Mouse (Mus musculus) limb, embryonic 14.5 days (tissue): ENCODE data around the gene Ppp1r17. TPM values are rescaled to one million over a fixed set of nuclear protein-coding genes. Genes with fewer than 3 reads are reported as not detected.

Experiments used
- ATAC-seq: fragments of 200-750 bp; cut with Nextera tagmentation; 2 replicates; pipeline ENCODE4 v1.8.0; 2017; ENCODE audit warnings: low read depth, moderate number of reproducible peaks, moderate TSS enrichment; ENCODE audit not compliant: low FRiP score
- DNase-seq: peaks from one replicate; pipeline ENCODE4 v3.0.0-alpha.2; 2015; ENCODE audit warnings: low spot score
- H3K27ac ChIP-seq: fragments of 300-500 bp; sonication (generic); replicated peaks from 2 replicates; pipeline ENCODE4 v1.5.1; 2014; ENCODE audit warnings: low read depth, mild to moderate bottlenecking, low read length, moderate library complexity, mixed read lengths
- H3K27me3 ChIP-seq: fragments of 300-500 bp; sonication (generic); 2 replicates; pipeline ENCODE4 v1.6.1; 2014; ENCODE audit warnings: low read length, mixed read lengths; ENCODE audit not compliant: control insufficient read depth, insufficient read depth
- H3K36me3 ChIP-seq: fragments of 300-500 bp; sonication (generic); 2 replicates; pipeline ENCODE4 v1.6.1; 2014; ENCODE audit warnings: mild to moderate bottlenecking, low read length, moderate library complexity, mixed read lengths; ENCODE audit not compliant: control insufficient read depth, insufficient read depth
- H3K4me1 ChIP-seq: fragments of 300-500 bp; sonication (generic); 2 replicates; pipeline ENCODE4 v1.6.1; 2014; ENCODE audit warnings: antibody characterized with exemption, low read length, mixed read lengths; ENCODE audit not compliant: control insufficient read depth, insufficient read depth
- H3K4me2 ChIP-seq: fragments of 300-500 bp; sonication (generic); replicated peaks from 2 replicates; pipeline ENCODE4 v1.6.1; 2014; ENCODE audit warnings: low read depth, mild to moderate bottlenecking, low read length, moderate library complexity; ENCODE audit not compliant: severe bottlenecking
- H3K4me3 ChIP-seq: fragments of 300-500 bp; sonication (generic); replicated peaks from 2 replicates; pipeline ENCODE4 v1.5.1; 2014; ENCODE audit warnings: low read length
- H3K9ac ChIP-seq: fragments of 300-500 bp; sonication (generic); 2 replicates; pipeline ENCODE4 v1.6.1; 2014; ENCODE audit warnings: mild to moderate bottlenecking, low read depth, low read length, moderate library complexity; ENCODE audit not compliant: severe bottlenecking
- H3K9me3 ChIP-seq: fragments of 300-500 bp; sonication (generic); 2 replicates; pipeline ENCODE4 v1.6.1; 2016; ENCODE audit warnings: low read length; ENCODE audit not compliant: control insufficient read depth
- POLR2A ChIP-seq: fragments of 200-500 bp; IDR thresholded peaks from 2 replicates; pipeline ENCODE4 v1.8.0; 2012; ENCODE audit warnings: inconsistent platforms, mild to moderate bottlenecking, moderate library complexity, borderline replicate concordance; ENCODE audit not compliant: insufficient read depth, insufficient read length; ENCODE audit errors: extremely low read depth
- WGBS: fragments of 180-500 bp; shearing (Covaris S2); extraction: QIAGEN DNeasy Blood & Tissue Kit; methylation state at CpG from one replicate; pipeline ENCODE4 v1.1.7; 2014; 5-methylcytosine and 5-hydroxymethylcytosine counted together
- polyA plus RNA-seq, 2 experiments: library from polyadenylated mRNA; depleted of rRNA in 1 of 2; stranded (reverse) in 1 of 2; unstranded in 1 of 2; fragments of >200 nt; fragmentation: Nextera tagmentation in 1 of 2; extraction: Ambion mirVana in 1 of 2; gene quantifications; 2 replicates each; pipeline versions ENCODE4 v1.2.1 to v1.2.3; 2012 to 2014

Gene Ppp1r17
- polyA plus RNA-seq, 2 experiments: 0.03 TPM; not detected in 1

DNA sequence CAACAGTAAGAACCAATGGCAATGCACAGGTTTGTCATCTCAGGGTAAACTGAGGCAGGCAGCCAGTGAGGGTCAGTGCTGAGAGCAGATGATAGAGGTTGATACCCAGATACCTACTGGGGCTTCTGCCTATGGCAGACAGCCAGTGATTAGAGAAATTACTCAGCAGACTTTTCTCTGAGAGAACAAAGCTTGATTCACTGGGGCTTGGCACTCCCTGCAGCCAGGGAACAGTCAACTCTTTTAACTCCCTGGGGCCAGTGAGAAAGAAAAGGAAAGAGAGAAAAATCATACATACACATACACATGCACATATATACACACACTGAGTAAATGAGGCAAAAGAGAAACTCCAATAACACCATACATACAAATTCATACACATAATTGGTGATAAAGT is 46.4 kb downstream of the Ppp1r17 start:
- H3K36me3 ChIP-seq: no peaks in the 10 kb centered on the region
- ATAC-seq (no peak), DNase-seq (no peak)
- no peak for TF ChIP-seq POLR2A
- no peak overlapping the region for H3K4me3 ChIP-seq
- no peaks in the 10 kb centered on the region for H3K4me1 ChIP-seq
- no peaks in the 10 kb centered on the region for H3K27me3 ChIP-seq
- no peaks in the 10 kb centered on the region for H3K9me3 ChIP-seq
- H3K9ac ChIP-seq: no peak overlapping the region
- no peak overlapping the region for H3K4me2 ChIP-seq
- H3K27ac ChIP-seq: no peak overlapping the region

DNA sequence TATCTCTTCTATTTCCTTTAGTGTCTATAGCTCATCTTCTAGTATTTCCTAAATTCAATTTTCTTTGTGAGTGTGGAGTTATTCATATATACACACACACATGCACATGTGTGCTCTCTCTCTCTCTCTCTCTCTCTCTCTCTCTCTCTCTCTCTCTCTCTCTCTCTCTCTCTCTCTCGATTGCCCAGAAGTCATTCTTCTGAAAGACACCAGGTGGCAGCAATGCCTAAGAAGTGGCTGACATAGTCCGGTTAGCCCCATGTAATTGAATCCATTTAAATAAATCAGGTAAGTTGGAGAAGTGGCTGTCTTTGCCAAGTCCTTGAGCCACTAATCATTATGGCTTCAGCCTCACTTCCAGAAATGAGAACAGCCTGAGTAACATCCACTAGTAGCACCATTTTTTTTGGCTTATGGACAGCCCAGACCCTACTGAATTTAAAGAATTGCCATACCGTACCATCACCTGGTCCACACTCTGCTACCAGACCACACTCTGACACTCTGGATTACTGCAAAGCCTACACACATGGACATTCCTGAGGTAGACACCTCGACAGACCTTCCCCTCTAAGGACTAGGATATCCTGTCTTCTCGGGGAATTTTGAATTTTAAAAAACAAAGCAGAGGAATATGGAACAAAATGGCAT is 49.5 kb downstream of the Ppp1r17 start:
- Histone ChIP-seq H3K36me3 (no peaks in the 10 kb centered on the region), H3K9me3 (no peaks in the 10 kb centered on the region), H3K9ac (no peak overlapping the region), H3K27ac (no peak overlapping the region), H3K4me3 (no peak overlapping the region), H3K4me1 (no peaks in the 10 kb centered on the region), H3K27me3 (no peaks in the 10 kb centered on the region), H3K4me2 (no peak overlapping the region)
- no peak for TF ChIP-seq POLR2A
- WGBS: 41% methylated on average over 5 of the region's 5 CpGs
- peak; percentile 86 for DNase-seq
- ATAC-seq: no peak; the same call in 1 of the 2 replicates

DNA sequence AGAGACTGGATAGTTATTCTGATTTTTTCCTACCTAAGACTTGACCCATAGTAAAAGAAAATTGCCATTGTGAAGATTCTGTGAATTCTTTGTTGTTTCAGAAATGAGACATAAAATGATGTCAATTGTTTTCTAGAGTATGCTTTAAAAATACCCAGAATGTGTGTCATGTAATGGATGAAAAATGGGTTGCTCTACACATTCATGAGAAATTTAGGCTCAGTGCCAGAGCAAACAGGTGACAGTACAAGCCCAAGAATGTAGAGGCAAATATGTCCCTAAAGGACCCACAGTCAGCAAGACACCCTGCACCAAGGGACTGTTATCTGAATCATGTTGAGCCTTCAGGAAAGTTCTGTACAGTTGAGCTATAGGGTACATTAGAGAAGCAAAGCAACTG is 51.2 kb downstream of the Ppp1r17 start:
- H3K9me3 ChIP-seq: no peaks in the 10 kb centered on the region

DNA sequence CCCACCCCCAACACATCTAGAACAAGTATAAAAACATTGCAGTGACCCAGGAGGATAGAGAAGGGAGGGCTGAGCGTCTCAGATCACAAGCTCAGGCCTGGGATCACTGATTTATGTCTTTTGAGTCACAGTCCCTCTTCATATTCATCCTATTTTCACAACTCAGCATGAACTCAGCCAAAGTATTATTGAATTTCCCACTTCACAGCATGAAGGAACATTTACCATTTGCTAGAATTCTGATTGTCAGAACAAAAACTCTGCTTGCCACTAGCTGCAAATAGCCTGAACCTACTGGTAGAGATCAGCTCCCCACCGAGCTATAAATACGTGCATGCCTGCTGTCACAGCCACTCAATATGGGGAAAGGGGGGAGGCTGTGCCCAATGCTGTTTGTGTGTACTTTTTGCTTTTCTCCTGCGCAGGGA is 59.1 kb downstream of the Ppp1r17 start:
- DNase-seq (no peak), ATAC-seq (no peak)
- 49% methylated on average over 4 of the region's 4 CpGs for WGBS

More for the DNA sequence above, 51.2 kb downstream of the Ppp1r17 start:
- DNase-seq: no peak
- Histone ChIP-seq H3K4me2 (no peak overlapping the region), H3K36me3 (no peaks in the 10 kb centered on the region), H3K4me3 (no peak overlapping the region), H3K27me3 (no peaks in the 10 kb centered on the region), H3K9ac (no peak overlapping the region), H3K4me1 (no peaks in the 10 kb centered on the region), H3K27ac (no peak overlapping the region)
- ATAC-seq: no peak
- TF ChIP-seq POLR2A: no peak

More for the DNA sequence above, 59.1 kb downstream of the Ppp1r17 start:
- Histone ChIP-seq H3K9me3 (no peaks in the 10 kb centered on the region), H3K36me3 (no peaks in the 10 kb centered on the region), H3K4me3 (no peak overlapping the region), H3K4me1 (no peaks in the 10 kb centered on the region), H3K9ac (no peak overlapping the region), H3K4me2 (no peak overlapping the region), H3K27me3 (no peaks in the 10 kb centered on the region), H3K27ac (no peak overlapping the region)
- no peak for TF ChIP-seq POLR2A

Other genes with a start within 250 kb of the Ppp1r17 start
- gene Itprid1, start 180.6 kb upstream of the Ppp1r17 start, polyA plus RNA-seq (2012; rRNA removed): 0.15 and 0.19 TPM in 2 replicates
- gene Itprid1, start 180.6 kb upstream of the Ppp1r17 start, polyA plus RNA-seq (2014; fragmentation: Nextera tagmentation; extraction: Ambion mirVana): 0.07 and 0.22 TPM in 2 replicates